12 mouse cellular contexts compared by ENCODE assay signal in the genomic region with DNA sequence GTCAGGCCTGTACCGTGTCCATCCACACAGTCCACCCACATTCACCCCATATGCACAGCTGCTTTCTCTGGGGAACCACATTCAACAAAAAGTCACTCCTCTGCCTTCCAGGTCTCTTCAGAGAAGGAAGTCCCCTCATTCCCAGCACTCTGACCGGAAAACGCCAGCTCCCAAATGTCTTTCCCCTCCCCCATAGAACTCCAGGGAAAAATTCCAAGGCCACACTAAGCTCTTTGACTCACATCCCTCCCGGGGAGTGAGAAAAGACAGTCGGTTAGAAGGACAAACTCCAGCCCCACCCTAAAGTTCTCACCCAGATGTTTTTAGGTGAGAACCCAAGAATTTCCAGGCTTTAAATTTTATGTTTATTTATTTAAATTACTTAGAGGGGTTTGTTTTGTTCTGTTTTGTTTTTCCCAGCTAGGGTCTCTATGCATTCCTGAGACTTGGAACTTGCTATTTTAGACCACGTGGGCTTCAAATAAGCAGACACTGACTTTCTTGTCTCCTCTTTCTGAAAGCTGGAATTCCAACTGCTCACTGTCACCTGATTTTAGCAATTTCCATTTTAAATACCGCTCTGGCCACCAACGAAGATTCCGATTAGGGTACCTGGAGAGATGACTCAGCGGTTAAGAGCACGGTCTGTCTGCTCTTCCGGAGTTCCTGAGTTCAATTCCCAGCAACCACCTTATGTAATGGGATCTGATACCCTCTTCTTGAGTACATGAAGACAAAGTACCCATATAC. TPM values are rescaled to one million over a fixed set of nuclear protein-coding genes. Genes with fewer than 3 reads are reported as not detected.
DNase-seq lines count a peak whose midpoint lies in the region; ATAC-seq lines count a peak whose summit lies in the region.
"Had no signal": no experiment of that assay in that cellular context is flagged by ENCODE, and none has a peak within 500 bp of the region (broad histone marks: within the 10 kb centered on the region; RNA-seq: fewer than 3 reads in every experiment).

No protein-coding gene starts in this region.

- H3K4me2 ChIP-seq in intestine, embryonic 15.5 days (replicated peaks) = no peak overlapping the region
- H3K4me2 ChIP-seq in intestine, embryonic 16.5 days (ENCODE audit: low read depth, low read length) = no peak overlapping the region
- no peak overlapping the region for H3K4me2 ChIP-seq in forebrain, embryonic 11.5 days (ENCODE audit: low read depth, low read length, severe bottlenecking)
- H3K4me2 ChIP-seq: limb, embryonic 12.5 days; neural tube, embryonic 12.5 days had no signal

- no peak overlapping the region for H3K9ac ChIP-seq in intestine, embryonic 15.5 days
- H3K9ac ChIP-seq in intestine, embryonic 16.5 days (ENCODE audit: low read depth, low read length) = no peak overlapping the region
- no peak overlapping the region for H3K9ac ChIP-seq in forebrain, embryonic 11.5 days (ENCODE audit: low read length)
- H3K9ac ChIP-seq: forebrain, postnatal 0 days; limb, embryonic 12.5 days; neural tube, embryonic 12.5 days had no signal

- no peak overlapping the region for H3K4me3 ChIP-seq in intestine, embryonic 15.5 days (replicated peaks)
- no peak overlapping the region for H3K4me3 ChIP-seq in intestine, embryonic 16.5 days (ENCODE audit: low read length)
- no peak overlapping the region for H3K4me3 ChIP-seq in forebrain, embryonic 11.5 days (ENCODE audit: low read depth, low read length)
- H3K4me3 ChIP-seq: limb, embryonic 12.5 days; neural tube, embryonic 12.5 days had no signal

- H3K27me3 ChIP-seq in intestine, embryonic 15.5 days (replicated peaks) = 0 out of 2 replicates have a peak, but pooled peaks cover 4% of the 10 kb centered on the region
- no peaks in the 10 kb centered on the region for H3K27me3 ChIP-seq in intestine, embryonic 16.5 days (replicated peaks; ENCODE audit: control insufficient read depth, insufficient read depth, low read length)
- peaks cover 23% of the 10 kb centered on the region for H3K27me3 ChIP-seq in forebrain, embryonic 11.5 days (ENCODE audit: control insufficient read depth, insufficient read depth, low read length)

- no peak overlapping the region for H3K27ac ChIP-seq in intestine, embryonic 15.5 days
- no peak overlapping the region for H3K27ac ChIP-seq in intestine, embryonic 16.5 days (ENCODE audit: low read length)
- H3K27ac ChIP-seq in forebrain, embryonic 11.5 days (ENCODE audit: low read depth, low read length) = no peak overlapping the region
- H3K27ac ChIP-seq: limb, embryonic 12.5 days; neural tube, embryonic 12.5 days had no signal

- H3K4me1 ChIP-seq in intestine, embryonic 15.5 days (replicated peaks) = no peaks in the 10 kb centered on the region
- peaks cover 4% of the 10 kb centered on the region; the same call in 1 of the 2 replicates for H3K4me1 ChIP-seq in intestine, embryonic 16.5 days (ENCODE audit: control insufficient read depth, insufficient read depth, low read length)
- no peaks in the 10 kb centered on the region for H3K4me1 ChIP-seq in forebrain, embryonic 11.5 days (replicated peaks; ENCODE audit: control insufficient read depth, insufficient read depth, low read length)
- H3K4me1 ChIP-seq: limb, embryonic 12.5 days; neural tube, embryonic 12.5 days had no signal

- ATAC-seq in intestine, embryonic 15.5 days = peak; percentile 51; the same call in 1 of the 2 replicates
- ATAC-seq in intestine, embryonic 16.5 days = no peak; the same call in 1 of the 2 replicates
- ATAC-seq in forebrain, embryonic 11.5 days (replicated peaks; ENCODE audit: low FRiP score) = no peak
- ATAC-seq: forebrain, postnatal 0 days had no signal

- WGBS in intestine, embryonic 15.5 days = 35% methylated on average over 12 of the region's 12 CpGs
- WGBS in intestine, embryonic 16.5 days = 31% methylated on average over 12 of the region's 12 CpGs
- WGBS in forebrain, embryonic 11.5 days = 23% methylated on average over 12 of the region's 12 CpGs

- H3K9me3 ChIP-seq in intestine, embryonic 15.5 days = no peaks in the 10 kb centered on the region
- no peaks in the 10 kb centered on the region for H3K9me3 ChIP-seq in intestine, embryonic 16.5 days (ENCODE audit: control insufficient read depth, low read length)
- H3K9me3 ChIP-seq in forebrain, embryonic 11.5 days (ENCODE audit: control insufficient read depth, low read length) = no peaks in the 10 kb centered on the region
- H3K9me3 ChIP-seq: G1E; limb, embryonic 12.5 days; neural tube, embryonic 12.5 days had no signal

- no peaks in the 10 kb centered on the region for H3K36me3 ChIP-seq in intestine, embryonic 15.5 days
- no peaks in the 10 kb centered on the region for H3K36me3 ChIP-seq in intestine, embryonic 16.5 days (ENCODE audit: control insufficient read depth, insufficient read depth, low read length)
- no peaks in the 10 kb centered on the region for H3K36me3 ChIP-seq in forebrain, embryonic 11.5 days (ENCODE audit: control insufficient read depth, insufficient read depth, low read length)
- H3K36me3 ChIP-seq: G1E; limb, embryonic 12.5 days; neural tube, embryonic 12.5 days had no signal

- peak; percentile 61 for DNase-seq in 3T3-L1 (ENCODE audit: low read depth, low spot score)
- peak; percentile 7 for DNase-seq in MN1 (ENCODE audit: low spot score)
- DNase-seq in forelimb bud, embryonic 11.5 days (ENCODE audit: low read depth, low spot score) = peak; percentile 30
- DNase-seq in forebrain, embryonic 11.5 days (ENCODE audit: low spot score) = no peak
- no peak for DNase-seq in urinary bladder, postnatal 10 days (ENCODE audit: low spot score)
- DNase-seq: forebrain, postnatal 0 days; right cerebral cortex, postnatal 4 days had no signal

RNA-seq across cellular contexts. Expression of a gene that starts 6.3 kb away (rescaled TPM):
- 28.0 and 29.2 TPM in 2 replicates for polyA plus RNA-seq in intestine, embryonic 15.5 days (2015; fragmentation: Nextera tagmentation; extraction: Ambion mirVana)
- polyA plus RNA-seq in intestine, embryonic 16.5 days (2015; fragmentation: Nextera tagmentation; extraction: Ambion mirVana) = 23.5 and 25.5 TPM in 2 replicates
- polyA plus RNA-seq in forebrain, embryonic 11.5 days (2014; fragmentation: Nextera tagmentation; extraction: Ambion mirVana) = 39.9 and 48.7 TPM in 2 replicates

Comparison
In these comparisons a context has a peak if more than half of its experiments do, and no peak if none do; other contexts are left out.
1. DNase-seq: peak in 3T3-L1 (single experiment), MN1 (single experiment) and forelimb bud, embryonic 11.5 days (single experiment); none in forebrain, embryonic 11.5 days (single experiment) and urinary bladder, postnatal 10 days (single experiment).